Mouse (Mus musculus) G1E-ER4 (cell line): ENCODE measurements around the gene Ppp1r15a. TPM values are rescaled to one million over a fixed set of nuclear protein-coding genes. Genes with fewer than 3 reads are reported as not detected.

ENCODE experiments used
- GATA1 ChIP-seq: IDR thresholded peaks from one replicate; pipeline ENCODE4 v1.8.0; 2012; ENCODE audit warnings: low read length, inconsistent platforms
- polyA plus RNA-seq: library from polyadenylated mRNA; stranded (reverse); fragments of >175 nt; gene quantifications from 2 replicates; pipeline ENCODE4 v1.2.3, GENCODE M21; 2012

Ppp1r15a gene
- polyA plus RNA-seq, 1 experiment: 87.1 TPM

DNA sequence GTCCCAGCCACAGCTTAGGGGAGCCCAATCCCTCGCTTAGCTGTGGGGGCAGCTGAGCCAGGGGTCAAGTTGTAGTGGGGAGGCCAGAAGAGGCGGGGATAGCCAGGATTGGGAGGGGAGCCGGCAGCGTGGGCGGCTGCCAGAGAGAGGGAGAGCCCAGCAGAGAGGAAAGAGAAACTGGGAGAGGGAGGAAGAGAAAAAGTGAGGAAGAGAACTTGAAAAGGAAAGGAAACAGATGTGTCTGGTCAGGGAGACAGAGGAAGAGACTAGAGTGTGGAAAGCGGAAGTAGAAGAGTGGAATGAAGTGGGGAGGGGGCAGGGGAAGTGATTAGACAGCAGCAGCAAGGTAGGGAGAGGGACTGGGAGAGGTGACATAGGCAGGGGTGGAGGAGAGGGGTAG, 3.4 kb upstream of the Ppp1r15a start:
- no peak for TF ChIP-seq GATA1

DNA sequence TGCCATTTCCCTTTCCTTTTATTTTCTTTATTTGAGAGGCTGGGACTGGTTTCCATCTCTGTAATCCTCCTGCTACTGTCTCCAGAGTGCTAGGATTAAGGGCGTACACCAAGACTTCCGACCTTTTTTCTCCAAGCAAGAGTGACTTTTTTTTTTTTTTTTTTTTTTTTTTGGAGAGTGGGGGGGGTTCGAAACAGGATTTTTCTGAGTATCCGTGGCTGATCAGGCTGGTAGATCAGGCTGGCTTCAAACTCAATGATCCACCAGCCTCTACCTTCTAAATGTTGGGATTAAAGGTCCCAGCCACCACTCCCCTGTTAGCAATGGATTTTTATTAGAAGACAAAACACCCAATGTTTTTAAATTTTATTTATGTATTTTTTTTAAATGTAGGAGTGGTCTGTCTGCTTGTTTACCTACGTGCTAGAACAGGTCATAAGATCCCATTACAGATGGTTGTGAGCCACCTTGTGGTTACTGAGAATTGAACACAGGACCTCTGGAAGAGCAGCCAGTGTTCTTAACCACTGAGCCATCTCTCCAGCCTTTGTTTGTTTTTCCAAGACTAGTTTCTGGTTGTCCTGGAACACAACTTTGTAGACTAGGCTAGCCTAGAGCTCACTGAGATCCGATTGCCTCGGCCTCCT, 529 bp upstream of the Ppp1r15a start:
- TF ChIP-seq GATA1: no peak

DNA sequence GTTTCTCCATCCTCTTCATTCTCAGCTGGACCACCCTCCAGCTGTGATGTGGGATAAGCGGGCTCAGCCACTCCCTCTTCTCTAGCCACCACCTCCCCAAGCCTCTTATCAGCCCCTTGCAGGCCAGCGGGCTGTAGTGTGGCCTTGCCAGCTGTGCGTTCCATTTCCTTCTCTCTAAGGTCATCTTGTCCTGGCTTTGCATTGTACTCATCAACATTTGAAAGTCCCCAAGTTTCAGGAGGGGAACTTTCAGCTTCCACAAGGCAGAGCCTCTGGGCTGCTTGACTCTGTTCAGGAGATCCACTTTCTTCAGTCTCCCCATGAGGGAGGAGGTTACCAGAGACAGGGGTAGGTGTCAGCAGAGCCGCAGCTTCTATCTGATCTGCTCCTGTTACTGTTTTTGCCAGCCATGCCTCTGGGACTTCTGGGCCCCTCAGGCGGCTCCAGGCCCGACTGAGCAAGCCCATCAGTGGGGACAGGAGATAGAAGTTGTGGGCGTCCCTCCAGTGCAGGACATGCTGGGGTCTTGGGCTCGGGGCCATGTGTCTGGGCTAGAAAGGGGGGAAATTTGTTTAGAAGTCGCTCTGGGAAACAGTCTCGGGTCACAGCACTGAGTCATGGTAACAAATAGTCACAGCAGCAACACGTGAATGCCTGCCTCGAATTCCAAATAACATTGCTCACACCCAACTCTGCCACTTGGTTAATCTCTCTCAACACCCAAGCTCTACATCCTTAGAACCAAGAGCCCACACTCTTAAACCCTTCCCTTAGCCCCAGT, 1.0 kb downstream of the Ppp1r15a start:
- peak; percentile 97 for TF ChIP-seq GATA1

DNA sequence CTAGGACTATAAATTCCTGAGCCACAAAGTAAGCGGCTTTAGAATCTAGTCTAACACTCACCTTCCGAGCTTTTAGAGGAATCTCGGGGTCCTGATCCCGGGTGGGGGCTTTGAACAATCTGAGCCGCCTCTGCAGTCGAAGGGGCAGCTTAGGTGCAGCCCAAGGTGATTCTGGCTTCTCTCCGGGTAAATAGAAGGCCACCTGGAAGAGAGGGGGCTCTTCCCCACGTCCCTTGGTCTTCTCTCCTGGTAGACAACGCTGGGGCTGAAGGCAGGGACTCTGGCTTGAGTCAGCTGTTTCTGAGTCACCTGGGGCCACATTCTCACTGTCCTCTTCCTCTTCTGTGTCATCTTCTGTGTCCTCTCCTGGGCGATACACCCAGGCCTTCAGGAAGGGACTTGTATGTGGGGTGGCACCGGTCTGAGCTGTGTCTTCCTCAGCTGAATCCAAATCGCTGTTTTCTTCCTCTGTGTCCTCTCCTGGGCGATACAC, 2.3 kb downstream of the Ppp1r15a start:
- no peak for TF ChIP-seq GATA1

DNA sequence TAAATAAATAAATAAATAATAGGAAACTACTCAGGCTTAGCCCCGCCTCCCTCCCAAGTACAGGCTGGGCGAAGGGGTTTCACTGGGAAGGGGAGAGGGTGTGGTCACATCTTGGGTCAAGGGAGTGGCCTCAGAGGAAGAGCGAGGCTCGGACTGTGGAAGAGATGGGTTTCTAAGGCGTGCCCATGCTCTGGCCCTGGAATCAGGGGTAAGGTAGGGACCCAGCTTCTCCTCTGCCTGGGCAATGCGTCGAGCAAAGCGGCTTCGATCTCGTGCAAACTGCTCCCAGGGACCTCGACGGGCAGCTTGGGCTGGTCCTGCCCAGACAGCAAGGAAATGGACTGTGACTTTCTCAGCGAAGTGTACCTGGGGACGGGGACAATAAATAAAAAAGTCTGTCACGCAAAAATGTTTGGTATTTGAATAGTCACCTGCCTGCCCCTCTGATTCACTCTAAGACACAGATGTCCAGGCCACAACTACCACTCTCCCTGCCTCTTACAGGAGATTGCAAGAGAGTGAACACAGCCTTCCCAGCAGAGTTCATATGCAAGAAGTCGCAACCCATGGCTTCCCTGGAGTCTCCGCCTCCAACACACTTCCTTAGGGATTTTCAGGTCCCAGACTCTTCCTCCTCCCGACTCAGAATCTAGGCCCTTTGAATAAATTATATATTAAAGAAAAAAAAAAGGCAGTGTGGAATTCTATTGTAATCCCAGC, 3.0 kb downstream of the Ppp1r15a start:
- no peak for TF ChIP-seq GATA1

DNA sequence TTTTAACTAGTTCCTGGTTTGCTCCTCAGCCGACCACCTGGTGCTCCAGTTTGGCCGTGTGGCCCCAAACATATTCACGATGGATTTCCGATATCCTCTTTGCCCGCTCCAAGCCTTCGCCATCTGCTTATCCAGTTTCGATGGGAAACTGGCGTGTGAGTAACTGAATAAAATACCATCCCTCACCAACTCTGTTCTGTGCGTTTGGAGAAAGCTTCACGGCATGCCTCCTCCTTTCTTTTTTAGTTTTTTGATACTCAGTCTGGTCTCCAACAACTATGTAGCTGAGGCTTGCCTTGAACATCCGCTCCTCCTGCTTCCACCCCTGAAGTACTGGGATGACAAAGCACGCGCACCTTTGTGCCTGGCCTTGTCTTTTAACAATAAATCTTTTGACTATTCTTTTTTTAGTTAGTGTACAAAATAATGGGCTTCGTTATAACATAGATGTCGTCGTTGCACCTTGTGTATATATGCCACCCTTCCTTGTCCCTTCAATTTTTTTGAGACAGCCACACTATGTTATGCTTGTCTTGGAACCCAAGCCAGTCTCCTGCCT, 3.8 kb downstream of the Ppp1r15a start:
- no peak for TF ChIP-seq GATA1

DNA sequence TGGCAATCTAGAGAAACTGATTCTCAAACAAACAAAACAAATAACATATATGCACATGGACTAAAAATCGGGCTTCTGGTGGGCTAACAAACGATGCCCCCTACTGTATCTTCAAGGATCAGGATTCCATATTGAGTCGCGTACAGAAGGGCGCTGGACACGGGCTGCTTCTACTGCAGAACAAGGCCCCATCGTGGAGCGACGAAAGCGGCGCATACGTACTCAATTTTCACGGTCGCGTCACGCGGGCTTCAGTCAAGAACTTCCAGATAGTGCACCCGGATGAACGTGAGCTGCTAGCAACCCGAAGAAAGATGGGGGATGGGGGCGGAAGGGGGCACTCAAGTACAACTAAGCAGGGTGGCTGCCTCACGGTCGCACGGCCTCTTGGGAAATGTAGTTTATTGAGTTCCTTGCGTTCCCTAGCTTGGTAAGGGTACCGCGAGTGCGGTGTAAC, 4.3 kb downstream of the Ppp1r15a start:
- no peak for TF ChIP-seq GATA1

DNA sequence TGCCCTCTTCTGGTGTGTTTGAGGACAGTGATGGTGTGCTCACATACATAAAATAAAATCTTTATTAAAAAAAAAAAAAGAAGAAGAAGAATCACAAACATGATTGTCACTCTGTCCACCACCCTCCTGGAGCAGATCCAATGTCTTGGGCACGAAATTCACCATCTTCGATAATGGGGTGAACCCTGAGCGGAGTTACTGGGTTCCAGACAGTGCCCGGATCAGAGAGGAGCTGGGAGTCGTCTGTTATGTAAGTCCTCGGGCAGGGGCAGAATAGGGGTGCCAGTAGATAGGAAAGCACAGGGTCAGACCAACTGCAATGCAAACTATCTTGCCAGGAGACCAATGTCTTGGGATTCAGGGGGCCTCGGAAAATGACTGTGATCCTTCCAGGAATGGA, 5.5 kb downstream of the Ppp1r15a start:
- TF ChIP-seq GATA1: no peak

DNA sequence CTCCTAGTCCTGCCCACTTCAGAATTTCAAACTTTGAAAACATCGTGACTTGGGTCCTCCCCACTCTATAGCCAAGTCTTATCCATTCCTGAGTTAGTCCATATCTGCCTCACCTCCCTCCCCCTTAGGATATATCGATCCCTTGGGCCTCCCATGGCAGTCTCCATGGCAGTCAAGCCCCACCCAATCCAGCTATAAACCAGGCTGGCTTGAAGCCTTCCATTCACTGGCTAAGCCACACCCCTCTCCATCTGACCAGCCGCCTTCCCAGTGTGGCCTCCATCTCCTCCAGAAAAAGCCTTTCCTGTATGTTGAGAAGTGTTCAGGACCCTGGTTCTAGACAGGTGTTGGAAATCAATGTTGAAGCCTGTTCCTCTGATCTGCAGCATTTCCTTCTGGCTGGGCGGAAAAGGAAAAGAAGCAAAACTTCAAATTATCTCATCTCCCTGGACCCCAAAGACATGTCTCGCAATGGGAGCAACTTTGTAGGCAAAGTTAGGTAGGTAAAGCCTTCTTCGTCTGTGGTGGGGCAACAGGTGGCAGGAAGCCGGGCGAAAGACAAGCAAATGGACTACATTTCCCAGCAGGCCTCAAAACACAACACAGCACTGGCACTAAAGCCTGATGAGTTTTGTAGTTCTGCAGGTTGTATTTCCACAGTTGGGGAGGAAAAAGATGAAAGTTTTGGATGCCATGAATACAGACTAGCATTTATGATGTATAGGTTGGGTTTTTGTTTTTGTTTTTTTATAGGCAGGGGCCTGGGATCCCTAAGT, 6.5 kb downstream of the Ppp1r15a start:
- no peak for TF ChIP-seq GATA1

DNA sequence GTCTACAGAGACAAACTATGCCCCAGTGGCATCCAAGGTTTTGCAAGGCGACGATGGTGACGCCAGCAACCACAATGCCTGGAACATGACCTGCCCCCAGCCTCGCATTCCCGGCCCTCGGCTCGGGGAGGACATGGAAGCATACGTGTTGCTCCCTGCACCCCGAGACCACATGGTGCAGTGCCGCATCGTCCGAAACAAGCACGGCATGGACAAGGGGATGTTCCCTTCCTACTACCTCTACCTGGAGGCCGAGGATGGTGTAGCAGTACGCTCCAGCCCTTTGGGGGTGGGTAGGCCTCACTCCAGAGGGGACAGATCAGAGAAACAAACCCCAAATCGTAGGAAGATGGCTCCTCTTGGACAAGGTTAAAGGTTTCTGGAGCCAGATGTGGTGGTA, 7.5 kb downstream of the Ppp1r15a start:
- no peak for TF ChIP-seq GATA1

DNA sequence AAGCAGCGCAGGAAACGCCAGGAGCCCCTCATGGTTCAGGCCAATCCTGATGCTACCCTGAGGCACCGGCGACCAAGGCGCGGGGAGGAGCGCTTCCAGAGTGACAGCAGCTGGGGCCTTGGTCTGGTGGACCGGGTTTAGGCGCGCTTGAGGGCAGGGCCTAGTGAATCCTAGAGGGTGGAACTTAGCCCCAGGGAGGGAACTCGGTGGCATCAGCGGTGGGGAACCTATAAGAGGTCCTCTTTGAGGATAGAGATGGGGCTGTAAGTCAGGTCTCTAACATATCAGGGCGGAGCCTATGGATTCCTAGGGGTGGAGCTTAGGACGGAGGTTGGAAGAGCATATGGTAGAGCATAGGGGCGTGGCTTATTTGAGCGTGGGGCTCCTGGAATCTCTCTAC, 10.6 kb downstream of the Ppp1r15a start:
- no peak for TF ChIP-seq GATA1

DNA sequence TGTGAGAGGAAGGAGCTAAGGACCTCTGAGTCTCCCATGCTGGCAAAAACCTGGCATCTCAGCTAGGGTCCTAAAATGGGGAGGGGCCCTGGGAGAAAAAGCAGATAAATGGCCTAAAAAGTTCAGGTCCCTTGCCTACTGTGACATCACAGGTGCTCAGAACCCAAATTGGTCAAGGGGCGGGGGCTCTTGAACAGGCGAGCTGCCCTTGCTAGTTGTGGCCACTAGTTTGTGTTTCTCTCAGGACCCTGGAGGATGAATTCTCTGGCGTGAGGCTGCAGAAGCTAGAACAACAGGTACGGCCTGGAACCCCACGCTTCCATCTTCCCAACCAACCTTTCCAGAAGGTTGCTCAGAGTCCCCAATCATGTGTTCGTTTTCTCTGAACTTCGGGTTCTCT, 11.7 kb downstream of the Ppp1r15a start:
- no peak for TF ChIP-seq GATA1

DNA sequence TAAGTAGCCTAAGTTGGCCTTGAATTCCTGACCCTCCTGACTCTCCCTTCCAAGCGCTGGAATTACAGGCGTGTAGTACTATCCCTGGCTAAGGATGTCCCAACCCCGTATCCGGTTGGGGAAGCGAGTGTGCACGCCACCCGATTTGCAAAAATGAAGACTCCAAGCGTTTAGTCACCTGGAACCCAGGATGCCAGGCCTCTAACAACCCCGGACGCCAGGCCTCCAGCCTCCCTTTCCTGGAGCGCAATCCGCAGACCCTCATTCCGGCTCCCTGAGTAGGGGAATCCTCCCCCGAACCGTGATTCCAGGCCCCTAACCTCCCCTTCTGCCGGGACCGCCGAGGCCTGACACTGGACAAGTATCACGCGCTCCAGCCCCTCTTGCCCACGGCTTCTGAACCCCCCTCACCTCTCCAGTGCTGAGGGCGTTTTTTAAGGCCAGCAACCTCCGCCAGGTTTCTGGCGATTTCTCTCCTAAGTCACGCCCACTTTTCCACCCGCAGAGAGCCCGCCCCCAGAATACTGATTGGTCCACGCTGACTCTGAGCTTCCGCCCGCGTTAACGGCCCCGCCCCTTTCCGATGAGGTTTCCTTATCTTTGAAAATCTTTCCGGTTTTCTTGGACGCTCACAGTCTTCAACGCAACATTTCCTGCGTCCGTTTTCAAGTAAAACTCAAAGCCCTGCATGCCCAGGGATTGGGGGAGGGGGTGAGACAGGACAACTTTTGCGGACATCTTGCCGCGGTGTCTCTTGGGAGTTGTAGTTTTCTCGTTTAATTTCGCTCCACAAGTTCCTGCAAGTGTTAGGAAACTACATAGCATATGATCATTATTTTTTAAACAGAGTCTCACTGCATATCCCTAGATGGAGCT, 15.9 kb downstream of the Ppp1r15a start, which contains the start of gene Nucb1:
TSS of gene Nucb1 (minus strand) at position 495 of the 876 bp plus-strand sequence.
- no peak for TF ChIP-seq GATA1
